Mouse (Mus musculus) leukemia stem cell, adult 10-12 weeks (primary cell): Measurements from ENCODE around the gene Zfp365. TPM values are rescaled to one million over a fixed set of nuclear protein-coding genes. Genes with fewer than 3 reads are reported as not detected.

ENCODE experiments used
- polyA plus RNA-seq: library from polyadenylated mRNA; stranded (reverse); fragments of >175 nt; gene quantifications from 2 replicates; pipeline ENCODE4 v1.2.3, GENCODE M21; 2012; ENCODE audit warnings: low replicate concordance

Zfp365 gene
- 0.14 and 0.16 TPM in 2 replicates for polyA plus RNA-seq

DNA sequence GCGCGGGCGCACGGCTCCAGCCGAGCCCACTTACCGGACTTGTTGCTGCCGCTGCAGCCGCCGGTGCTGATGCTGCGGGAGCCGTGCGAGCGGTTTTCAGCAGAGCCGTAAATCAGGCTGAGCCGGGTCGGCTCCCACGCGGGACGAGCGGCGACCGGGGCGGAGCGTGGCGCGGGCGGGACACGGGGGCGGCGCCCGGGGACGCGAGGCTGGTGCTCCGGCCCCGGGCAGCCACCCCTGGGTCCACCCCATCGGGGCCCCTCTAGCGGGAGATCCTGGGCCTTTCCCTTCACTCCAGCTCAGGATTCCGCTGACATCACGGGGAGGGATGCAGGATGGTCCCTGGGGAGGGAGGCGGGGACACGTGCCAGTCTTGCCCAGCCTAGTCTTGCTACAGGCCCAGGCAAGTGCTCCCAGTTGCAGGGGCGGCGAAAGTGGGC is at the start of gene Zfp365:
Gene Zfp365, minus strand, starts transcription at position 326 of the 440 bp plus-strand sequence.

Other genes with a start within 250 kb of the Zfp365 start
- not detected in 2 replicates for gene Rtkn2, start 66.9 kb upstream of the Zfp365 start, polyA plus RNA-seq